Mouse (Mus musculus) kidney, postnatal 0 days (tissue): ENCODE data around the gene Cnr2. TPM values are rescaled to one million over a fixed set of nuclear protein-coding genes. Genes with fewer than 3 reads are reported as not detected.

Experiments used
- ATAC-seq: fragments of 200-750 bp; cut with Nextera tagmentation; replicated peaks from 2 replicates; pipeline ENCODE4 v1.8.0; 2017; ENCODE audit warnings: low read depth, moderate number of reproducible peaks, moderate TSS enrichment, moderate library complexity; ENCODE audit not compliant: low FRiP score
- DNase-seq: peaks from one replicate; pipeline ENCODE4 v3.0.0-alpha.2; 2016; ENCODE audit warnings: low spot score
- H3K27ac ChIP-seq: fragments of 300-500 bp; sonication (generic); 2 replicates; pipeline ENCODE4 v1.5.1; 2014; ENCODE audit warnings: mild to moderate bottlenecking
- H3K27me3 ChIP-seq: fragments of 300-500 bp; sonication (generic); 2 replicates; pipeline ENCODE4 v1.6.1; 2014; ENCODE audit warnings: low read length, mixed read lengths; ENCODE audit not compliant: insufficient read depth
- H3K36me3 ChIP-seq: fragments of 300-500 bp; sonication (generic); 2 replicates; pipeline ENCODE4 v1.6.1; 2014; ENCODE audit warnings: low read length, mixed read lengths; ENCODE audit not compliant: insufficient read depth
- H3K4me1 ChIP-seq: fragments of 300-500 bp; sonication (generic); replicated peaks from 2 replicates; pipeline ENCODE4 v1.6.1; 2014; ENCODE audit warnings: antibody characterized with exemption, low read length, mixed read lengths; ENCODE audit not compliant: insufficient read depth
- H3K4me2 ChIP-seq: fragments of 300-500 bp; sonication (generic); 2 replicates; pipeline ENCODE4 v1.6.1; 2014; ENCODE audit warnings: mild to moderate bottlenecking, low read length, moderate library complexity, mixed read lengths
- H3K4me3 ChIP-seq: fragments of 300-500 bp; sonication (generic); replicated peaks from 2 replicates; pipeline ENCODE4 v1.5.1; 2014; ENCODE audit warnings: low read depth, low read length
- H3K9ac ChIP-seq: fragments of 300-500 bp; sonication (generic); 2 replicates; pipeline ENCODE4 v1.6.1; 2014; ENCODE audit warnings: low read depth, low read length
- H3K9me3 ChIP-seq: fragments of 300-500 bp; sonication (generic); replicated peaks from 2 replicates; pipeline ENCODE4 v1.6.1; 2016; ENCODE audit warnings: low read length, inconsistent platforms, mixed read lengths
- CTCF ChIP-seq: IDR thresholded peaks from 2 replicates; pipeline ENCODE4 v1.5.1; 2016; ENCODE audit warnings: antibody characterized with exemption, low read depth, mild to moderate bottlenecking, moderate library complexity
- WGBS: fragments of 180-500 bp; shearing (Covaris S2); extraction: QIAGEN DNeasy Blood & Tissue Kit; methylation state at CpG from one replicate; pipeline ENCODE4 v1.1.7; 2014; 5-methylcytosine and 5-hydroxymethylcytosine counted together
- polyA plus RNA-seq: library from polyadenylated mRNA; unstranded; fragments of >200 nt; fragmentation: Nextera tagmentation; extraction: Ambion mirVana; gene quantifications from 2 replicates; pipeline ENCODE4 v1.2.1, GENCODE M21; 2015

The Cnr2 gene
- polyA plus RNA-seq, 1 experiment from 2014 or later: 0.68 TPM

GRCm38 (mm10) chr4:135966283-135966682 lies 71.1 kb downstream of the Cnr2 start:
- no peak overlapping the region for H3K4me2 ChIP-seq
- H3K27ac ChIP-seq: no peak overlapping the region
- H3K4me3 ChIP-seq: no peak overlapping the region
- DNase-seq (no peak), ATAC-seq (no peak)
- no peaks in the 10 kb centered on the region for H3K9me3 ChIP-seq
- no peak for TF ChIP-seq CTCF
- H3K36me3 ChIP-seq: peaks cover 37% of the 10 kb centered on the region
- no peaks in the 10 kb centered on the region for H3K27me3 ChIP-seq
- H3K9ac ChIP-seq: no peak overlapping the region
- H3K4me1 ChIP-seq: peaks cover 14% of the 10 kb centered on the region
- 91% methylated on average over 16 of the region's 16 CpGs for WGBS

DNA sequence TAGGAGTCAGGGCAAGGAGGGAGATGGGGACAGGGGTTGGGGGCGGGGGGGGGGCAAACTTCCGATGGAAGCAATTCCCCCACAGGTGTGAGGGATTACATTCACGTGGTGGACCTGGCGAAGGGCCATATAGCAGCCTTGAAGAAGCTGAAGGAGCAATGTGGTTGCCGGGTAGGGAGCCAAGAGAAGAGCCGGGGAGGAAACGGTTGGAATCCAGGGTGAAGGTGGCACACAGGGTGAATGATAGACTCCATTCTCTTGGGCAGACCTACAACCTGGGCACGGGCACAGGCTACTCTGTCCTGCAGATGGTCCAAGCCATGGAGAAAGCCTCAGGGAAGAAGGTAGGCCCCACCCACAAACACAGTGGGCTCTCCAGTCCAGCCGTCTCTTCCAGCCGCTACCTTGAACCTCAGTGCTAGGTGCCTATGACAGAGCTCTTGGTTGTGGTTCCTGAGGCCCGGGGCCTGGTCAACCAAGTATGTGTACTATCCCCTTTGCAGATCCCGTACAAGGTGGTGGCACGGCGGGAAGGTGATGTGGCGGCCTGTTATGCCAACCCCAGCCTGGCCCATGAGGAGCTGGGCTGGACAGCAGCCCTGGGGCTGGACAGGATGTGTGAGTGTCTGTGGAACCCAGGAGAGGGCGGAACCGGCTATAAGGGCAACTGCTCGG lies 72.0 kb downstream of the Cnr2 start:
- H3K4me2 ChIP-seq: no peak overlapping the region
- no peak overlapping the region for H3K27ac ChIP-seq
- H3K36me3 ChIP-seq: peaks cover 37% of the 10 kb centered on the region
- DNase-seq (no peak), ATAC-seq (no peak)
- WGBS: 88% methylated on average over 18 of the region's 18 CpGs
- H3K4me3 ChIP-seq: no peak overlapping the region
- no peak for TF ChIP-seq CTCF
- no peaks in the 10 kb centered on the region for H3K9me3 ChIP-seq
- H3K4me1 ChIP-seq: peaks cover 19% of the 10 kb centered on the region
- no peak overlapping the region for H3K9ac ChIP-seq
- H3K27me3 ChIP-seq: no peaks in the 10 kb centered on the region

DNA sequence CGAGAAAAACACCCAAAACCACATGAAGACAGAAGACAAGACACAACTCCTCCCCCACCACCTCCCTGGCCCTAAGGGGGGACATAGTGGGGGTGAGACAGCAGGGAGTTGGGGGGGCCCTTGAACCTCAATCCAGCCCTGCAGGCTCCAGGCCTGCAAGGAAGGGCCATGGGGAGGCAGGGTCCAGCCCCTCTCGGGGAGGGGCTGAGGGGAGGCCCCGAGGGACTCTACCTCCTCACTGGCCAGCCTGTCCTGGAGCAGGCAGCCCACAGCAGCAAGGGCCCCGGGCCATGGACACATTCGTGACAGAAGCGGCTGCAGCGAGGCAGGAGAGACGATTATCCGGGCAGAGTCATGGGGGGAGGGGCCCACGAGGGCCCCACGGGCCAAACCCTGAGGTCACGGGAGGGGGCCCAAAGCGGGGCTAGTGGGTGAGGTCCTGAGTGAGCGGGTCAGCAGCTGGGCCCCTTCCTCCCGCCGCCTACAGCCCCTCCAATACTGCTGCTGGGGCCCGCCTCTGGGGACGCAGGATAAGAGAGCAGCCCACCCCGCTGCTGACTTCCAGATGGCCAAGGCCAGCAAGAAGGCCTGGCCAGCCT lies 73.2 kb downstream of the Cnr2 start:
- peaks cover 24% of the 10 kb centered on the region for H3K4me1 ChIP-seq
- no peak overlapping the region for H3K9ac ChIP-seq
- H3K9me3 ChIP-seq: no peaks in the 10 kb centered on the region
- WGBS: 64% methylated on average over 19 of the region's 19 CpGs
- no peaks in the 10 kb centered on the region for H3K27me3 ChIP-seq
- no peak overlapping the region for H3K4me3 ChIP-seq
- H3K4me2 ChIP-seq: no peak overlapping the region
- ATAC-seq (no peak), DNase-seq (no peak)
- H3K27ac ChIP-seq: no peak overlapping the region
- TF ChIP-seq CTCF: no peak
- peaks cover 37% of the 10 kb centered on the region for H3K36me3 ChIP-seq

- H3K27ac ChIP-seq: no peak overlapping the region
- no peaks in the 10 kb centered on the region for H3K9me3 ChIP-seq
- no peak for DNase-seq
- no peak overlapping the region for H3K9ac ChIP-seq
- TF ChIP-seq CTCF: no peak
- H3K36me3 ChIP-seq: peaks cover 37% of the 10 kb centered on the region
- no peak overlapping the region for H3K4me2 ChIP-seq
- WGBS: 87% methylated on average over 13 of the region's 13 CpGs
- H3K4me3 ChIP-seq: no peak overlapping the region
- H3K4me1 ChIP-seq: peaks cover 23% of the 10 kb centered on the region
- H3K27me3 ChIP-seq: no peaks in the 10 kb centered on the region
- ATAC-seq: no peak
Observed at GRCm38 (mm10) chr4:135969070-135969750, 74.0 kb downstream of the Cnr2 start.

Other genes starting within 250 kb of the Cnr2 start
- 0.83 and 1.3 TPM in 2 replicates for gene Ifnlr1, start 209.1 kb upstream of the Cnr2 start, polyA plus RNA-seq
- 0.04 and 0.08 TPM in 2 replicates for gene Il22ra1, start 167.2 kb upstream of the Cnr2 start, polyA plus RNA-seq
- 0.39 and 0.54 TPM in 2 replicates for gene Myom3, start 135.7 kb upstream of the Cnr2 start, polyA plus RNA-seq
- gene Srsf10, start 39.6 kb upstream of the Cnr2 start, polyA plus RNA-seq: 192 and 194 TPM in 2 replicates
- 190 and 194 TPM in 2 replicates for gene Pnrc2, start 21.5 kb upstream of the Cnr2 start, polyA plus RNA-seq
- 98.7 and 99.4 TPM in 2 replicates for gene Fuca1, start 25.3 kb downstream of the Cnr2 start, polyA plus RNA-seq
- 107 and 110 TPM in 2 replicates for gene Hmgcl, start 51.1 kb downstream of the Cnr2 start, polyA plus RNA-seq
- gene Gale, start 68.3 kb downstream of the Cnr2 start, polyA plus RNA-seq: 25.1 and 30.0 TPM in 2 replicates
- 117 and 123 TPM in 2 replicates for gene Lypla2, start 77.2 kb downstream of the Cnr2 start, polyA plus RNA-seq
- gene Pithd1, start 91.9 kb downstream of the Cnr2 start, polyA plus RNA-seq: 49.0 and 49.8 TPM in 2 replicates
- 29.1 and 30.9 TPM in 2 replicates for gene Eloa, start 126.4 kb downstream of the Cnr2 start, polyA plus RNA-seq
- 490 and 535 TPM in 2 replicates for gene Rpl11, start 158.0 kb downstream of the Cnr2 start, polyA plus RNA-seq
- gene Id3, start 248.1 kb downstream of the Cnr2 start, polyA plus RNA-seq: 764 and 829 TPM in 2 replicates